Mouse (Mus musculus) thymus, postnatal 0 days (tissue): ENCODE measurements around the gene Gimap1. TPM values are rescaled to one million over a fixed set of nuclear protein-coding genes. Genes with fewer than 3 reads are reported as not detected.

ENCODE experiments used
- DNase-seq: peaks from one replicate; pipeline ENCODE4 v3.0.0-alpha.2; 2015; ENCODE audit warnings: low spot score
- polyA plus RNA-seq: library from polyadenylated mRNA; unstranded; fragments of >200 nt; fragmentation: Nextera tagmentation; extraction: Ambion mirVana; gene quantifications from 2 replicates; pipeline ENCODE4 v1.2.1, GENCODE M21; 2015

The Gimap1 gene
- polyA plus RNA-seq, 1 experiment from 2014 or later: 170 TPM

GRCm38 (mm10) chr6:48739780-48740055 is 864 bp downstream of the Gimap1 start:
- DNase-seq: no peak

DNA sequence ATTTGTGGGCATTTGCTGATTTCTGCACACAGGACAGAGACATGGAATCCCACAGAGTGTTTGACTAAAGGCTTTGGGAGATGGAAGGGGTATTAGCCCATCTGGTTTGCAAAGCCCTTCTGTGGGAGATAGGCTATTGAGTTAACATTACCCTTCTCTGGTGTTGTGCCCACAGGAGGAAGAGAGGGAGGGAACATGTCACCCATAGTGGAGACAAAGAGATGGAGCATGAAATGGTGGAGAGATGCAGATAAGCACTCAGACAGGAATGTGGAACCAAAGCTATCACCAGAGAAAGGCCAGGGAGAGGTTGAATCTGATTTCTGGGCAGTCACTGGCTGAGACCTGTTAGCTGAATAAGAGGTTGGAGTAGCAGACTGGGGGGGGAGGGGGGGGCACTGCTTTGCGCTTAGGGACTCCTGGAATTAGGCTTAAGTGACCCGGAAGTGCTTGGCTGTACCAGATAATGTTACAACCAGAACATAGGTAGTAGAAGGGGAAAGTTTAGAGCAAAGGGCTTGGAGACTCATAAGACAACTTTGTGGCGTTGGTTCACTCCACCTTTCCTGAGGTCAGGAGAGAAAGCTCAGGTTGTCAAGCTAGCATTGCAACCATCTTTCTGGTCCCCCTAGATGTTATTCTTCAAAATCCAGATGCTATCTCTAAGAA is 1.8 kb downstream of the Gimap1 start:
- DNase-seq: peak; percentile 16

GRCm38 (mm10) chr6:48741273-48741672 is 2.4 kb downstream of the Gimap1 start:
- peak; percentile 55 for DNase-seq

DNA sequence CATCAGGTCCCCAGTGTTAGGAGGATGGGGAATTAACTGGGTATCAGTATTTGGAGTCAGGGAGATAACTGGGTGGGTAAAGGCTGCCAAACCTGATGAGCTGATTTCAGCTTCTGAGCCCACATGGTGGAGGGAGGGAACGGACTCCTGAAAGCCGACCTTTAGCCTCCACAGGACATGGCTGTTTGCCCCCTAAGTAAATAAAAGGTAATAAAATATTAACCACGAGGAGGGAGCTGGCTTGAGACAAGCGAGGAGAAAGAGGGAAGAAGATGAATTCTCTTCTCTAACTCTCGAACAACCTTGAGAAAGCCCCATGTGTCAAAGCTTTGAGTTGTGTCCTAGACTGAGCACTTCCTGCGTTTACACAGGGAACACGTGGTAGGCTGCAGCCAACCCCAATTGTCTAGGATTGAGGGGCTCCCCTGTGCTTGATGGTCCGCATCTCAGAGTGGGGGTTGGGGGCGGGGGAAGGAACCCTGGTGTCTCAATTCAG is 2.9 kb downstream of the Gimap1 start:
- peak; percentile 47 for DNase-seq

GRCm38 (mm10) chr6:48742422-48743351 is 3.8 kb downstream of the Gimap1 start:
- no peak for DNase-seq

- DNase-seq: no peak
Observed at GRCm38 (mm10) chr6:48745490-48745889, 6.6 kb downstream of the Gimap1 start.

GRCm38 (mm10) chr6:48745959-48746889 is 7.4 kb downstream of the Gimap1 start, which contains the start of gene Gimap5:
TSS of gene Gimap5 (plus strand) at chr6:48746197.
- DNase-seq: peak; percentile 80

GRCm38 (mm10) chr6:48747091-48747966 is 8.5 kb downstream of the Gimap1 start:
- peak; percentile 24 for DNase-seq

DNA sequence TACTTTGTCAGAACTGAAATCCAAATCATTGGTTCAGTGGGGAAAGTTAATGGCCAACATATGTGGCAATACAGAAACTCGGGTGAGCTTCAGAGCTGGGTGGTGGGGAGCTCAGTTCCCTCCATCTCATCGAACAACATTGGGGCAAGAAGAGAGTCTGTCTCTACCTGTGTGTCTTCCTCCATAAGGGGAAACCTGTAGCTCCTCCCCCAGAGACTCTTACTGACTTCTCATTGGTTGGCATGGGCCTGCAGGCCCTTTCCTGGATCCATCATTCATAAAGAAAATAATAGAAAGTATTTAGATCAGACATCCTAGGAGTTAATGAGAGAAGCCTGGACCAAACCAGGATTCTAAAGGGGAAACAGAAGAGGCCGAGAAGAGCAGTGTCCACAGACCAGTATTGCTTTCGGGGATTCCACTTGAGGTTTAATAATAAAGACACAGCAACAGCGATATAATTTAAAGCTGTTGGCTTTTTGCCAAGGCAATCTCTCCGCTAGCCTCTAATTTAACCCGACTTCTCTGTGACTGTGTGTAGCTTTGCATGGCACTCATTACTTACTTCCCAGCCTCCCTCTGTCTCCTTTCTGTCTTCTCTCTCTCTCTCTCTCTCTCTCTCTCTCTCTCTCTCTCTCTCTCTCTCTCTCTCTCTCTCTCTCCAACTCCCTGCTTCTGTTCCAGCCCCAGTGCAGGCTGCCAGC is 24.9 kb downstream of the Gimap1 start:
- DNase-seq: no peak

DNA sequence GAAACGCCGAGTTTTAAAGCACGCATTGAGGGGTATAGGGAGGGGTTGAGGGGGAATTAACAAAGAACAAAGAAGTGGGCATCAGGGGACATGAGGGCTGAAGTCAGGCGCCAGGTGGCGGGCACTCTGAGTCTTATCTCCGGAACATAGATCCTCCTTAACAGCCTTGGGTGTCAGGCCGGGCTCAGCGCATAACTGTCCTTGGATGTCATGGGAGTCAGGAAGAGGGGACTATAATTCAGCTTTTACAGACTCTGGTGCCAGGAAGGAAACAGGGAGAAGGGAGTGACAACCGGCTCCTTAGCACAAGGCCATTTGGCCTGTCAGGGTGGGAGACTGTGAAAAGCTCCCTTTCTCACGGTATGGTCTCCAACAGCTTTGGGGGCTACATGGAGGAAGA is 25.6 kb downstream of the Gimap1 start:
- no peak for DNase-seq

GRCm38 (mm10) chr6:48768178-48768869 is 29.5 kb downstream of the Gimap1 start:
- DNase-seq: peak; percentile 79

DNA sequence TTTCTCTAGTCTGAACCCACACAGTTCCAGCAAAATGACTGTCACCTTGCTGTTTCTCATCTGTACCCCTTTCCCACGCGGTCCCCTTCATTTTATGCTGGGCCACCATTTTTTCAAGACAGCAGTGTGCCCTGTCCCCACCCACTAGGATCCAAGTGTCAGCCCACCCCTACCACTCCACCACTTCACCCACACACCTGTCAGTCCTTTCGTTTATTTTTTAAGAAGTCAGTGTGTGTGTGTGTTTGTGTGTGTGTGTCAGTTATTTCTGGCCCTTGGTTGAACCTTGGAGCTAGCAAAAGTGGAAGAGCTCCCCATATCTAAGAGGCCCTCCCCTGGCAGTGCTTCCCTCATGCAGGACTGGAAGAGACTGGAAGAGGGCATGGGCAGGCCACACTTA is 30.1 kb downstream of the Gimap1 start:
- no peak for DNase-seq

GRCm38 (mm10) chr6:48770696-48771095 is 31.8 kb downstream of the Gimap1 start, which contains the start of gene Gimap3:
TSS of gene Gimap3 (minus strand) at chr6:48770851.
- DNase-seq: no peak

GRCm38 (mm10) chr6:48772030-48772429 is 33.2 kb downstream of the Gimap1 start:
- DNase-seq: peak; percentile 84

GRCm38 (mm10) chr6:48784406-48784805 is 45.6 kb downstream of the Gimap1 start:
- no peak for DNase-seq

DNA sequence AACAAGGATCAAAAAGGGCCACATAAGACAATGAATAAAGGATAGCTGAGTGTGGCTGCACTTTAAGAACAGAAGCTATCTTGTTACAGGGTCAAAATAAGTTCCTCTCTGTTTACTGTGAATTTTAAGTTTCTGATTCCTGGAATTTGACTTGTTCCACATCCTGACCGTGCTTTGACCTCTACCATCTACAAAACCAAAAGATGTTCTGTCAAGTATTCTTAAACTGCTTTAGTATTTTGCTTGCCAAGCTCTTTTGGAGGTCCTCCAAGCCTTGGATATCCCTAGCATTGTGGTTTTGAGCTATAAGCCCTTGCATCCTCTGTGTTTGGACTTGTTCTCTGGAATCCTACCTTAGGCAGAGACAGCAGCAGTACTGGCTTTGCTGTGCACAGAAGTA is 46.3 kb downstream of the Gimap1 start:
- DNase-seq: no peak

- DNase-seq: no peak
Observed at GRCm38 (mm10) chr6:48785601-48786000, 46.7 kb downstream of the Gimap1 start.

DNA sequence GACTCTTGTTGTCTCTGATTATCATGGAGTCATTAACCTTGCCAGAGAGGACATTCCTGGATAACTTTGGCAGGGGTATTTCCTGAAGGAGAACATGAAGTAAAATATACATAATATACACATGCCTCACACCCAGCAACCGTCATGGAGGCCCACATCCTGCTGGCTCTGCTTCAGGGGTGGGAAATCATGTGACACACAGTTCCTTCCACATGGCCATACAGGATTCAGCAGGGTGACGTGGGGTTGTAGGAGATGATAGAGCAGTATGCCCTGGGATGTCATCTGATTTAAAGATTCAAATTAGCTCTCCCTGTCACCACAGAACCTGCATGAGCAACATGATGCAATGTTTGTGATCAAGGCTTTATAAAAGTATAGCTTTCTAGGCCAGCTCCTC is 49.0 kb downstream of the Gimap1 start:
- no peak for DNase-seq
